Mouse (Mus musculus) gastrocnemius, postnatal 25 days (tissue): Measurements from ENCODE around the gene Hey2. TPM values are rescaled to one million over a fixed set of nuclear protein-coding genes. Genes with fewer than 3 reads are reported as not detected.

ENCODE experiments used
- DNase-seq: peaks from one replicate; pipeline ENCODE4 v3.0.0; 2022
- total RNA-seq, 2 experiments: library from RNA; stranded (reverse); gene quantifications; 1 replicate in 1 of 2; 2 replicates in 1 of 2; pipeline ENCODE4 v1.2.3; 2021

The Hey2 gene
- total RNA-seq, 2 experiments from 2014 or later = 0.59 to 1.0 TPM

DNA sequence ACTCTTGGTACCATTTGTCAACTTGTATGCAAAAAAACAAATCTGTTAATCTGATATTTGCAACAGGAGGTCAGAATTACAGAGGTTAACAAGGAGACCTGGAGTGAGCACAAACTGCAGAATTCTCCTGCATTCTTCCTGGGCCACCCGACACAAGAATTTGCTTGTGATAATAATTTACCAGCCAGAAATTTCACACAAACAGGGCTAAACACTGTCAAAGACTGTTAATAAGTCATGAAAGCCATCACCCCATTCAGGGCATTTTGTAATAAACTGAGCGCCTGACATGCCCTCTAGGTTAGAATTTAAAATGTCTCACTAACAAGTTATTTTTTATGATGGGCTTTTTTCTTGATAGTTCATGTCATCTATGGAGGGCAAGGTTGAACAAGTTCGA lies 51.6 kb downstream of the Hey2 start:
- DNase-seq = no peak

DNA sequence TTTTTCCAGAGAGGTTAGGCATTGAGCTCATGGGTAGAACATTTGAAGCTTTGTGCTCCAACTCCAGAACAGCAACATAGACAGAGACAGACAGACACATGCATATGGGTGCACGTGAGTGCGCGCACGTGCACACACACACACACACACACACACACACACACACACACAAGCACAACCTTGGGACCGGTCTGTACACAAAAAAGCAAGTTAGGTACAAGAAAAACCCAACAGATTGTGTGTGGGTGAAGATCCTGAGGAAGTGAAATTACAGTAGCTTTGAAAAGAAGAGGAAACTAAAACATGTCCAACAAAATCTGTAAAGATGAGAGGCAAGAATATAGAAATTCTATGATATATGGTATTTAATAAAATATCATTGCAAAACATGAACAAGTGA lies 53.1 kb downstream of the Hey2 start:
- no peak for DNase-seq

- DNase-seq = no peak
Observed at GRCm38 (mm10) chr10:30788340-30788721, 54.3 kb downstream of the Hey2 start.

DNA sequence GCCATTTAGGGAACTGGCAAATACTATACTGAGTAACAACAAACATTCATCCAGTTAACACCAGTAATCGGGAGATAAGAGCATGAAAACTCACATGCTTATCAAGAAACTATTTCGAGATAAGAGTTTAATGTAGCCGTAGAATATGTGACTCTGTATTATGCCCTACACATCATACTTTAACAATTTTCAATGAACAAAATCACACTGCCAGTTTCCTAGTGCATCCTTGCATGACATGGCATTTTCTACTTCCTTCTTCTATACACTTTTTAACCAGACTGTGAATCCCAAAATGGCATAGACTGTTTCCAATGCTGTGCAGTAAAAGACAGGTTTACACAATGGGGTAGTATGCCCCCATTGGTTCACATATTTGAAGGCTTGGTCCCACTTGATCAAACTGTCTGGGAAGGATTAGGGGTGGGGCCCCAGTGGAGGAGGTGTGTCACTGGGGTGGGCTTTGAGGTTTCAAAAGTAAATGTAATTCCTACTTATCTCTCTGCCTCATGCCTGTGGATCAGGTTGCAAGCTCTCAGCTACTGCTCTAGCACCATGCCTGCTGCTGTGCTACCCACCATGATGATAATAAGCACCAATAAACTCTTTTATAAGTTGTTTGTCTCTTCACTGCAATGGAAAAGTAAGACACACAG lies 54.8 kb downstream of the Hey2 start:
- DNase-seq = no peak

DNA sequence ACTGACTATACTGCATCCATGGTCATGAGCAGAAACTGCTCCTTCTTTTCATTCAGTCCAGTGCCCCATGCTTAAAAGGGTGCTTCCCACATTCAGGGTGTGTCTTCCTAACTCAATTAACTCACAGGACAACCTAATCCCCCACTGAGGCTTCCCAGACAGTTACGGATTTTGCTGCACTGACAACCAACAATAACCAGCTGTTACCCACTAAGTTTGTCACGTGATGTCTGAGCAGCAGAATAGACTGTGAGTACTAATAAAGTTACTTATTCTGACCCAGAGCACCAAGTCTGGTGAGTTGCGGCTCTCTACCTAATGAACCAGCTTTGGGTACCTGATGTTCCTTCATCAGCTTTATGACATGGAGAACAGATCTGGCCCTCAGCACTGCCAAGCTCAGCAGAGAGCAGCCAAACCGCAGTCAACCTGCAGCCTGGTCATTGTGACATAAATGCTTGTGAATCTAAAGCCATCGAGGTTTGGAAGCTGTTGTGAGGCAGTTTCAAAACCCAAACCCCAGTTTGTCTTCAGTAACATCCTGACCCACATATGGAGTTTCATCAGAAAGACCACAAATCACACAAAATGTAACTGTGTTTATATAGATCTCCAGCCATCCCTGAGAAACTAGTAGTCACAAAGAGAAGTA lies 56.4 kb downstream of the Hey2 start:
- DNase-seq = no peak

Other genes starting within 250 kb of the Hey2 start
- 1 to 10 TPM; 3.7 to 4.1 TPM for gene Trmt11, start 242.1 kb downstream of the Hey2 start, total RNA-seq
- 10 to 100 TPM; 46.9 to 54.1 TPM for gene Hint3, start 213.2 kb downstream of the Hey2 start, total RNA-seq
- gene Ncoa7, start 39.5 kb downstream of the Hey2 start, total RNA-seq = 1 to 10 TPM; 2.1 to 3.0 TPM